Mouse (Mus musculus) hindbrain, embryonic 14.5 days (tissue): Measurements from ENCODE around the gene Skap1. TPM values are rescaled to one million over a fixed set of nuclear protein-coding genes. Genes with fewer than 3 reads are reported as not detected.

Experiments
- ATAC-seq: fragments of 200-750 bp; cut with Nextera tagmentation; 2 replicates; pipeline ENCODE4 v1.8.0; 2017; ENCODE audit warnings: moderate number of reproducible peaks, mild to moderate bottlenecking, moderate TSS enrichment, moderate library complexity; ENCODE audit not compliant: low FRiP score
- DNase-seq: peaks from one replicate; pipeline ENCODE4 v3.0.0-alpha.2; 2015; ENCODE audit warnings: low spot score
- H3K27ac ChIP-seq: fragments of 300-500 bp; sonication (generic); 2 replicates; pipeline ENCODE4 v1.5.1; 2014; ENCODE audit warnings: mild to moderate bottlenecking, moderate library complexity
- H3K27me3 ChIP-seq: fragments of 300-500 bp; sonication (generic); 2 replicates; pipeline ENCODE4 v1.6.1; 2014; ENCODE audit warnings: mild to moderate bottlenecking, low read length, mixed read lengths; ENCODE audit not compliant: control insufficient read depth, insufficient read depth
- H3K36me3 ChIP-seq: fragments of 300-500 bp; sonication (generic); replicated peaks from 2 replicates; pipeline ENCODE4 v1.6.1; 2014; ENCODE audit not compliant: control insufficient read depth, insufficient read depth
- H3K4me1 ChIP-seq: fragments of 300-500 bp; sonication (generic); replicated peaks from 2 replicates; pipeline ENCODE4 v1.6.1; 2014; ENCODE audit warnings: antibody characterized with exemption, low read length, mixed read lengths; ENCODE audit not compliant: control insufficient read depth, insufficient read depth
- H3K4me2 ChIP-seq: fragments of 300-500 bp; sonication (generic); replicated peaks from 2 replicates; pipeline ENCODE4 v1.6.1; 2014; ENCODE audit warnings: mild to moderate bottlenecking, moderate library complexity
- H3K4me3 ChIP-seq: fragments of 300-500 bp; sonication (generic); replicated peaks from 2 replicates; pipeline ENCODE4 v1.5.1; 2014; ENCODE audit warnings: mild to moderate bottlenecking, low read length
- H3K9ac ChIP-seq: fragments of 300-500 bp; sonication (generic); 2 replicates; pipeline ENCODE4 v1.6.1; 2014
- H3K9me3 ChIP-seq: fragments of 300-500 bp; sonication (generic); 2 replicates; pipeline ENCODE4 v1.6.1; 2016; ENCODE audit warnings: low read length; ENCODE audit not compliant: control insufficient read depth
- WGBS: fragments of 180-500 bp; shearing (Covaris S2); extraction: QIAGEN DNeasy Blood & Tissue Kit; methylation state at CpG from one replicate; pipeline ENCODE4 v1.1.7; 2014; 5-methylcytosine and 5-hydroxymethylcytosine counted together
- polyA plus RNA-seq: library from polyadenylated mRNA; unstranded; fragments of >200 nt; fragmentation: Nextera tagmentation; extraction: Ambion mirVana; gene quantifications from 2 replicates; pipeline ENCODE4 v1.2.1, GENCODE M21; 2014

Gene Skap1
- polyA plus RNA-seq, 1 experiment from 2014 or later: 10.3 TPM

DNA sequence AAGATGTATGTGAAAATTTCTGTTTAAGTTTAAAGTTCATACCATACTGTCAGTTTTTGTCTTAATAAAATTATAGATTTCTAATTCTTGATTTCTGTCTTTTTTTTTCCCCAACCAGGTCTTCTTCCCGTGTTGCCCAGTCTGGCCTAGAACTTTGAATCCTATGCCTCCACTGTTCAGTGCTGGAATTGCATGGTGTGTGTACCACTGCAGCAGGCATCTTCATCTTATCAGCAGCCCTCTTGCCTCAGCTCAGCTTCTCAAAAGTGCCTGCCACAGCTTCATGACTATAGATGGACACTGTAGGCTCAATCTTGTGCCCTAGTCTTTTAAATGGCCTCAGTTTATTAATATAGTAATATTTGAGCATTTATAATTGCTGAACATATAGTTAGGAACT, 343.7 kb downstream of the Skap1 start:
- DNase-seq: no peak
- 68% methylated on average over 1 of the region's 1 CpGs for WGBS
- H3K36me3 ChIP-seq: peaks cover 97% of the 10 kb centered on the region

More for the DNA sequence above, 343.7 kb downstream of the Skap1 start:
- no peak overlapping the region for H3K4me2 ChIP-seq
- H3K9me3 ChIP-seq: no peaks in the 10 kb centered on the region
- H3K9ac ChIP-seq: no peak overlapping the region
- H3K4me3 ChIP-seq: no peak overlapping the region
- no peak overlapping the region for H3K27ac ChIP-seq
- ATAC-seq: no peak
- no peaks in the 10 kb centered on the region for H3K27me3 ChIP-seq
- H3K4me1 ChIP-seq: no peaks in the 10 kb centered on the region

Other genes with a start within 250 kb of the Skap1 start
- 10.7 and 22.4 TPM in 2 replicates for gene Hoxb9, start 193.1 kb upstream of the Skap1 start, polyA plus RNA-seq
- 41.2 and 50.6 TPM in 2 replicates for gene Hoxb8, start 182.7 kb upstream of the Skap1 start, polyA plus RNA-seq
- gene Hoxb7, start 178.0 kb upstream of the Skap1 start, polyA plus RNA-seq: 40.8 and 45.6 TPM in 2 replicates
- gene Hoxb6, start 172.1 kb upstream of the Skap1 start, polyA plus RNA-seq: 71.4 and 90.1 TPM in 2 replicates
- gene Hoxb5, start 161.3 kb upstream of the Skap1 start, polyA plus RNA-seq: 140 and 157 TPM in 2 replicates
- gene Hoxb4, start 146.3 kb upstream of the Skap1 start, polyA plus RNA-seq: 4.0 and 5.4 TPM in 2 replicates
- 12.8 and 17.2 TPM in 2 replicates for gene Hoxb3, start 141.3 kb upstream of the Skap1 start, polyA plus RNA-seq
- gene Hoxb2, start 114.1 kb upstream of the Skap1 start, polyA plus RNA-seq: 39.5 and 42.9 TPM in 2 replicates
- 0.33 and 0.56 TPM in 2 replicates for gene Hoxb1, start 98.8 kb upstream of the Skap1 start, polyA plus RNA-seq